Mouse (Mus musculus): ENCODE data around the gene Smad3. TPM values are rescaled to one million over a fixed set of nuclear protein-coding genes. Genes with fewer than 3 reads are reported as not detected.

Gene Smad3
- polyA plus RNA-seq, 1 experiment from 2014 or later = 24.0 TPM

- ATAC-seq (ENCODE audit: insufficient number of reproducible peaks, low FRiP score, low TSS enrichment, low read depth) (no peak), DNase-seq (ENCODE audit: low spot score) (no peak)
- Histone ChIP-seq H3K4me1 (ENCODE audit: control insufficient read depth, insufficient read depth, low read length) (peaks cover 27% of the 10 kb centered on the region), H3K4me2 (ENCODE audit: low read depth, severe bottlenecking) (no peak overlapping the region), H3K9me3 (ENCODE audit: control insufficient read depth, low read length) (no peaks in the 10 kb centered on the region), H3K4me3 (ENCODE audit: low read depth, low read length) (no peak overlapping the region), H3K9ac (ENCODE audit: low read length) (no peak overlapping the region), H3K27me3 (ENCODE audit: control insufficient read depth, insufficient read depth, low read length) (no peaks in the 10 kb centered on the region), H3K36me3 (ENCODE audit: control insufficient read depth, insufficient read depth, low read length) (no peaks in the 10 kb centered on the region), H3K27ac (replicated peaks; ENCODE audit: low read depth, low read length) (no peak overlapping the region)
- WGBS = 63% methylated on average over 7 of the region's 7 CpGs
These were observed 24.1 kb upstream of the Smad3 start for GRCm38 (mm10) chr9:63781714-63782464.

GRCm38 (mm10) chr9:63779950-63780887 is 22.4 kb upstream of the Smad3 start:
- ATAC-seq (ENCODE audit: insufficient number of reproducible peaks, low FRiP score, low TSS enrichment, low read depth) (0 out of 2 replicates have a peak, but pooled peaks have one; percentile 35), DNase-seq (ENCODE audit: low spot score) (peak; percentile 64)
- no peak overlapping the region for H3K4me2 ChIP-seq (ENCODE audit: low read depth, severe bottlenecking)
- no peaks in the 10 kb centered on the region for H3K27me3 ChIP-seq (ENCODE audit: control insufficient read depth, insufficient read depth, low read length)
- H3K9ac ChIP-seq (ENCODE audit: low read length) = 0 out of 2 replicates have a peak overlapping the region, but pooled peaks have one; percentile 22
- H3K4me1 ChIP-seq (ENCODE audit: control insufficient read depth, insufficient read depth, low read length) = peaks cover 17% of the 10 kb centered on the region
- 29% methylated on average over 17 of the region's 17 CpGs for WGBS
- peak overlapping the region; percentile 63 for H3K27ac ChIP-seq (replicated peaks; ENCODE audit: low read depth, low read length)
- no peaks in the 10 kb centered on the region for H3K36me3 ChIP-seq (ENCODE audit: control insufficient read depth, insufficient read depth, low read length)
- H3K4me3 ChIP-seq (ENCODE audit: low read depth, low read length) = no peak overlapping the region
- no peaks in the 10 kb centered on the region for H3K9me3 ChIP-seq (ENCODE audit: control insufficient read depth, low read length)

- no peak for ATAC-seq (ENCODE audit: insufficient number of reproducible peaks, low FRiP score, low TSS enrichment, low read depth)
These were observed 18.9 kb upstream of the Smad3 start for GRCm38 (mm10) chr9:63776735-63777134.

GRCm38 (mm10) chr9:63774854-63775483 is 17.2 kb upstream of the Smad3 start:
- Histone ChIP-seq H3K4me3 (ENCODE audit: low read depth, low read length) (no peak overlapping the region), H3K4me2 (ENCODE audit: low read depth, severe bottlenecking) (no peak overlapping the region), H3K27ac (replicated peaks; ENCODE audit: low read depth, low read length) (no peak overlapping the region), H3K9me3 (ENCODE audit: control insufficient read depth, low read length) (no peaks in the 10 kb centered on the region), H3K36me3 (ENCODE audit: control insufficient read depth, insufficient read depth, low read length) (no peaks in the 10 kb centered on the region), H3K9ac (ENCODE audit: low read length) (no peak overlapping the region), H3K27me3 (ENCODE audit: control insufficient read depth, insufficient read depth, low read length) (no peaks in the 10 kb centered on the region), H3K4me1 (ENCODE audit: control insufficient read depth, insufficient read depth, low read length) (peaks cover 10% of the 10 kb centered on the region)
- 84% methylated on average over 6 of the region's 6 CpGs for WGBS
- no peak for DNase-seq (ENCODE audit: low spot score)
- ATAC-seq (ENCODE audit: insufficient number of reproducible peaks, low FRiP score, low TSS enrichment, low read depth) = no peak

More at GRCm38 (mm10) chr9:63776735-63777134, 18.9 kb upstream of the Smad3 start:
- no peaks in the 10 kb centered on the region for H3K9me3 ChIP-seq (ENCODE audit: control insufficient read depth, low read length)
- 74% methylated on average over 3 of the region's 3 CpGs for WGBS
- H3K27ac ChIP-seq (replicated peaks; ENCODE audit: low read depth, low read length) = no peak overlapping the region
- H3K4me2 ChIP-seq (ENCODE audit: low read depth, severe bottlenecking) = no peak overlapping the region
- H3K27me3 ChIP-seq (ENCODE audit: control insufficient read depth, insufficient read depth, low read length) = no peaks in the 10 kb centered on the region
- no peak overlapping the region for H3K9ac ChIP-seq (ENCODE audit: low read length)
- peaks cover 19% of the 10 kb centered on the region for H3K4me1 ChIP-seq (ENCODE audit: control insufficient read depth, insufficient read depth, low read length)
- no peaks in the 10 kb centered on the region for H3K36me3 ChIP-seq (ENCODE audit: control insufficient read depth, insufficient read depth, low read length)
- H3K4me3 ChIP-seq (ENCODE audit: low read depth, low read length) = no peak overlapping the region
- DNase-seq (ENCODE audit: low spot score) = no peak

- peak overlapping the region; percentile 48; the same call in 1 of the 2 replicates for H3K27ac ChIP-seq (replicated peaks; ENCODE audit: low read depth, low read length)
- no peaks in the 10 kb centered on the region for H3K36me3 ChIP-seq (ENCODE audit: control insufficient read depth, insufficient read depth, low read length)
- no peaks in the 10 kb centered on the region for H3K27me3 ChIP-seq (ENCODE audit: control insufficient read depth, insufficient read depth, low read length)
- H3K4me2 ChIP-seq (ENCODE audit: low read depth, severe bottlenecking) = no peak overlapping the region
- no peak overlapping the region for H3K4me3 ChIP-seq (ENCODE audit: low read depth, low read length)
- peaks cover 7% of the 10 kb centered on the region for H3K4me1 ChIP-seq (ENCODE audit: control insufficient read depth, insufficient read depth, low read length)
- ATAC-seq (ENCODE audit: insufficient number of reproducible peaks, low FRiP score, low TSS enrichment, low read depth) = no peak
- H3K9ac ChIP-seq (ENCODE audit: low read length) = no peak overlapping the region
- H3K9me3 ChIP-seq (ENCODE audit: control insufficient read depth, low read length) = no peaks in the 10 kb centered on the region
- 54% methylated on average over 10 of the region's 10 CpGs for WGBS
- DNase-seq (ENCODE audit: low spot score) = no peak
These were observed 14.7 kb upstream of the Smad3 start for GRCm38 (mm10) chr9:63772452-63772851.

- WGBS = 36% methylated on average over 5 of the region's 5 CpGs
- Histone ChIP-seq H3K9ac (ENCODE audit: low read length) (no peak overlapping the region), H3K4me3 (ENCODE audit: low read depth, low read length) (no peak overlapping the region), H3K4me2 (ENCODE audit: low read depth, severe bottlenecking) (no peak overlapping the region), H3K36me3 (ENCODE audit: control insufficient read depth, insufficient read depth, low read length) (no peaks in the 10 kb centered on the region), H3K4me1 (ENCODE audit: control insufficient read depth, insufficient read depth, low read length) (peaks cover 7% of the 10 kb centered on the region), H3K27ac (replicated peaks; ENCODE audit: low read depth, low read length) (0 out of 2 replicates have a peak overlapping the region, but pooled peaks have one; percentile 48), H3K9me3 (ENCODE audit: control insufficient read depth, low read length) (no peaks in the 10 kb centered on the region), H3K27me3 (ENCODE audit: control insufficient read depth, insufficient read depth, low read length) (no peaks in the 10 kb centered on the region)
- no peak for ATAC-seq (ENCODE audit: insufficient number of reproducible peaks, low FRiP score, low TSS enrichment, low read depth)
- no peak for DNase-seq (ENCODE audit: low spot score)
These were observed 13.9 kb upstream of the Smad3 start for GRCm38 (mm10) chr9:63771676-63772075.

- H3K4me1 ChIP-seq (ENCODE audit: control insufficient read depth, insufficient read depth, low read length) = 0 out of 2 replicates have a peak, but pooled peaks cover 7% of the 10 kb centered on the region
- 92% methylated on average over 8 of the region's 8 CpGs for WGBS
- ATAC-seq (ENCODE audit: insufficient number of reproducible peaks, low FRiP score, low TSS enrichment, low read depth) = no peak
- DNase-seq (ENCODE audit: low spot score) = no peak
- no peak overlapping the region for H3K4me2 ChIP-seq (ENCODE audit: low read depth, severe bottlenecking)
- H3K36me3 ChIP-seq (ENCODE audit: control insufficient read depth, insufficient read depth, low read length) = no peaks in the 10 kb centered on the region
- H3K27ac ChIP-seq (replicated peaks; ENCODE audit: low read depth, low read length) = no peak overlapping the region
- no peaks in the 10 kb centered on the region for H3K27me3 ChIP-seq (ENCODE audit: control insufficient read depth, insufficient read depth, low read length)
- H3K4me3 ChIP-seq (ENCODE audit: low read depth, low read length) = no peak overlapping the region
- H3K9me3 ChIP-seq (ENCODE audit: control insufficient read depth, low read length) = peaks cover 4% of the 10 kb centered on the region; the same call in 1 of the 2 replicates
- no peak overlapping the region for H3K9ac ChIP-seq (ENCODE audit: low read length)
These were observed 3.7 kb upstream of the Smad3 start for GRCm38 (mm10) chr9:63761367-63762094.

All from limb, embryonic 11.5 days (tissue).